Mouse (Mus musculus) stomach, postnatal 0 days (tissue): ENCODE measurements around the gene Cd163l1. TPM values are rescaled to one million over a fixed set of nuclear protein-coding genes. Genes with fewer than 3 reads are reported as not detected.

Experiments
- ATAC-seq: fragments of 200-750 bp; cut with Nextera tagmentation; 2 replicates; pipeline ENCODE4 v1.8.0; 2017; ENCODE audit not compliant: low FRiP score, low TSS enrichment
- DNase-seq: peaks from one replicate; pipeline ENCODE4 v3.0.0-alpha.2; 2016; ENCODE audit warnings: low spot score
- H3K27ac ChIP-seq: fragments of 300-500 bp; sonication (generic); replicated peaks from 2 replicates; pipeline ENCODE4 v1.5.1; 2014; ENCODE audit warnings: mild to moderate bottlenecking, control low read depth
- H3K27me3 ChIP-seq: fragments of 300-500 bp; sonication (generic); 2 replicates; pipeline ENCODE4 v1.6.1; 2014; ENCODE audit warnings: low read length; ENCODE audit not compliant: control insufficient read depth, insufficient read depth
- H3K36me3 ChIP-seq: fragments of 300-500 bp; sonication (generic); 2 replicates; pipeline ENCODE4 v1.6.1; 2014; ENCODE audit warnings: low read length, mixed read lengths; ENCODE audit not compliant: control insufficient read depth, insufficient read depth
- H3K4me1 ChIP-seq: fragments of 300-500 bp; sonication (generic); replicated peaks from 2 replicates; pipeline ENCODE4 v1.6.1; 2014; ENCODE audit warnings: antibody characterized with exemption; ENCODE audit not compliant: control insufficient read depth, insufficient read depth
- H3K4me2 ChIP-seq: fragments of 300-500 bp; sonication (generic); replicated peaks from 2 replicates; pipeline ENCODE4 v1.6.1; 2014; ENCODE audit warnings: low read depth, mild to moderate bottlenecking, control low read depth, moderate library complexity
- H3K4me3 ChIP-seq: fragments of 300-500 bp; sonication (generic); 2 replicates; pipeline ENCODE4 v1.5.1; 2014; ENCODE audit warnings: low read depth, low read length, control low read depth
- H3K9ac ChIP-seq: fragments of 300-500 bp; sonication (generic); 2 replicates; pipeline ENCODE4 v1.6.1; 2014; ENCODE audit warnings: mild to moderate bottlenecking, low read length, control low read depth, mixed read lengths
- H3K9me3 ChIP-seq: fragments of 300-500 bp; sonication (generic); 2 replicates; pipeline ENCODE4 v1.6.1; 2016; ENCODE audit warnings: low read length; ENCODE audit not compliant: control insufficient read depth
- CTCF ChIP-seq: IDR thresholded peaks from 2 replicates; pipeline ENCODE4 v1.5.1; 2016; ENCODE audit warnings: antibody characterized with exemption, low read depth, mild to moderate bottlenecking, moderate library complexity
- EP300 ChIP-seq: optimal IDR thresholded peaks from 2 replicates; pipeline ENCODE3; 2016; ENCODE audit warnings: antibody characterized with exemption
- WGBS: fragments of 180-500 bp; shearing (Covaris S2); extraction: QIAGEN DNeasy Blood & Tissue Kit; methylation state at CpG from one replicate; pipeline ENCODE4 v1.1.7; 2014; 5-methylcytosine and 5-hydroxymethylcytosine counted together
- polyA plus RNA-seq: library from polyadenylated mRNA; unstranded; fragments of >200 nt; fragmentation: Nextera tagmentation; extraction: Ambion mirVana; gene quantifications from 2 replicates; pipeline ENCODE4 v1.2.1, GENCODE M21; 2015

Gene Cd163l1
- 0.11 TPM in 2 replicates for polyA plus RNA-seq

DNA sequence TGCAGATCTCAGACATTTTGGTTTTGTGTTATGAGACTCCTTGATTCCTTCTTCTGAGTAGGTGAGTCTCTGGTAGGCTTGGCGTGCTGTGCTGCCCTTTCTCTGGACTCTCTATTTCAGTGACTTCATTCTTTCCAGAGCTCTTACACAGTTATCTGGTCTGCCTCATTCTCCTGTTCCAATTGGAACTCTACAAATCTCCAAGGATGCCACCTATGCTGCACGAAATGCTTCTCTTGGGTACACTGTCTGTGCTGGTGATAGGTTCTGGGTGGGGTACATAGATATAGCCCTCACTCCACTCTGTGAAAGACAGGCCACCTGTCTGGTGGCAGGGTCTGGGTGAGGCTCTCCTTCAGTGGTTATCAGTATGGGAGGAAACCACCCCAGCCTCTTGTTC lies at the start of gene Cd163l1:
Cd163l1 (plus strand) TSS at position 301 of the 400 bp plus-strand sequence.
- no peaks in the 10 kb centered on the region for H3K4me1 ChIP-seq
- H3K9me3 ChIP-seq: no peaks in the 10 kb centered on the region
- H3K27ac ChIP-seq: no peak within 1 kb of the TSS
- no peaks in the 10 kb centered on the region for H3K27me3 ChIP-seq
- H3K4me2 ChIP-seq: no peak within 1 kb of the TSS
- DNase-seq (no peak), ATAC-seq (no peak)
- H3K9ac ChIP-seq: no peak within 1 kb of the TSS
- 83% methylated on average over 2 of the region's 2 CpGs for WGBS
- TF ChIP-seq CTCF (no peak), EP300 (no peak)
- H3K36me3 ChIP-seq: no peaks in the 10 kb centered on the region
- H3K4me3 ChIP-seq: no peak within 1 kb of the TSS

DNA sequence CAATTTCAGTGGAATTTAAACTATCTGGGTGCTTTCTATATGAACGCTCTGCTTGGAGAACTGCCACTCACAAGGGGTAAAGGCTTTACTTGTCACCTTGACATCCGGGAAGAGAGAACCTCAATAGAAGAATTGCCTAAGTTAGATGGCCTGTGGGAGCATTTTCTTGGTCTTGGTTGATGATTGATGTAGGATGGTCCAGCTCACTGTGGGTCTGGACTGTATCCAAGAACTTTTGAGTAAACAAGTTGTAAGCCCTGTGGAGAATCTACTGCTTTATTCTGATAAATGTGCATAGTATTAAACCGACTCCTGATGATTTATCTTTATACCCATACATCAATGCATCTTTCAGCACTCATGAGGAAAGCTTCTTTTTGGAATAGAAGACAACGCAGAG lies 48.7 kb upstream of the Cd163l1 start:
- Histone ChIP-seq H3K27me3 (no peaks in the 10 kb centered on the region), H3K9me3 (0 out of 2 replicates have a peak, but pooled peaks cover 2% of the 10 kb centered on the region), H3K4me3 (no peak overlapping the region), H3K4me1 (no peaks in the 10 kb centered on the region), H3K4me2 (no peak overlapping the region), H3K27ac (no peak overlapping the region), H3K9ac (no peak overlapping the region), H3K36me3 (no peaks in the 10 kb centered on the region)
- DNase-seq: no peak
- 55% methylated on average over 4 of the region's 4 CpGs for WGBS
- TF ChIP-seq EP300: no peak
- ATAC-seq: no peak

DNA sequence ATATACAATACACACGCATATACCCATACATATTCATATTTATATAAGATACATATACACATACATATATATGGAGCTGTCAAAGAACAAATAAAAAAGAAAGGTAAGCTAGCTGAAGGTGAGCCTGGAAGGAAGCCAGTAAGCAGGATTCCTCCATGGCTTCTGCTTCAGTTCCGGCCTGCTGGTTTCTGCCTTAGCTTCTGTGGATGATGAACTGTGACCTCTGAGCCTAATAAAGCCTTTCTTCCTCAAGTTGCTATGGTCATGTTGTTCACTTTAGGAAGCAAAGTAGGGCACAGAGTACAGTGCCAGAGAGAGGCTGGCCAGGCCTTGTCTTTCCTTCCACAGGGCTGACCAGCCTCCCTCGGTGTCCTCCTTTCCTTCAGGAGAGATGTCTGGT lies 47.2 kb upstream of the Cd163l1 start:
- no peak overlapping the region for H3K9ac ChIP-seq
- WGBS: 93% methylated on average over 3 of the region's 3 CpGs
- no peak overlapping the region for H3K4me2 ChIP-seq
- DNase-seq (no peak), ATAC-seq (no peak)
- H3K4me3 ChIP-seq: no peak overlapping the region
- no peaks in the 10 kb centered on the region for H3K4me1 ChIP-seq
- 0 out of 2 replicates have a peak, but pooled peaks cover 2% of the 10 kb centered on the region for H3K9me3 ChIP-seq
- H3K27me3 ChIP-seq: no peaks in the 10 kb centered on the region
- TF ChIP-seq CTCF (no peak), EP300 (no peak)
- no peak overlapping the region for H3K27ac ChIP-seq
- H3K36me3 ChIP-seq: no peaks in the 10 kb centered on the region

DNA sequence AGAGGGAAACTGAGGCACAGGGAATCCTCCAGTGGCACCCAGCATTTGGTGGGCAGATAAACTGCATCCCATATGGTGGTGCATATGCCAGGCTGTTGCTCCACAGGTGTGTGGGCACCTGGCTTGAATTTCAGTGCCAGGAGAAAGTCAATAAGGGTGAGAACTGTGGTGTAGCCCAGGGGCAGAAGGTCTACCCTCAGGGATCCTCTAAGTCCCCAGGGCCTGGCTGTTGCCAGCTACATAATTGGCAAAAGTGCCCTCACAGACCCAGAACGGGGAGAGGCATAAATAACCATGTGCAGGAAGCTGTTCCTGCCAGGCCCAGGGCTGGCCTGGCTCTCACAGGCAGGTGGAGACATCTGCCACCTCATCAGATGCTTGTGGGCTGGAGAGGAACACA lies 45.1 kb upstream of the Cd163l1 start, which contains the start of gene Olfr523:
Olfr523 (plus strand) TSS at position 282 of the 400 bp plus-strand sequence.
- no peak within 1 kb of the TSS for H3K9ac ChIP-seq

DNA sequence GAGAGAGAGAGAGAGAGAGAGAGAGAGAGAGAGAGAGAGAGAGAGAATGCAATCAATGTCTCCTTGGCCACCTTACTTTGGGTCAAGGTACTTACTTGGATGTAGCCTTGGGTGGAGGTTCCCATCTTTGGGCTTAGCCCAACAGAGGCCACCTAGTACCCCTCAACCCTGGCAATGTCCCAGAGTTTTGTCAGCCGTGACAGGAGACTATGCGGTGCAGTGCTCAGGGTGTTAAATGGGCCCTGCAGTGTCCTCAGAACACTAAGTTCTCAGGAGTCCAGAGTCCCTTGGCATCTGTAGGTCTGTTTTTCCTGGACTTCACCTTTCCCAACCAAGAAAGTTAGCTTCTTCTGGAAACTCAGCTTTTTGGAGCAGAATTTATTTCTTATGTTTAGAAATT lies 38.9 kb upstream of the Cd163l1 start:
- 84% methylated on average over 2 of the region's 2 CpGs for WGBS
- H3K4me2 ChIP-seq: no peak overlapping the region
- no peaks in the 10 kb centered on the region for H3K27me3 ChIP-seq
- ATAC-seq: no peak
- H3K27ac ChIP-seq: no peak overlapping the region
- no peak for DNase-seq
- no peak overlapping the region for H3K9ac ChIP-seq
- TF ChIP-seq CTCF (no peak), EP300 (no peak)
- no peak overlapping the region for H3K4me3 ChIP-seq
- no peaks in the 10 kb centered on the region for H3K4me1 ChIP-seq
- no peaks in the 10 kb centered on the region for H3K36me3 ChIP-seq
- H3K9me3 ChIP-seq: no peaks in the 10 kb centered on the region

More for the DNA sequence above, 45.1 kb upstream of the Cd163l1 start, which contains the start of gene Olfr523:
- no peak for ATAC-seq
- WGBS: 47% methylated on average over 1 of the region's 1 CpGs
- no peak within 1 kb of the TSS for H3K4me3 ChIP-seq
- H3K27ac ChIP-seq: no peak within 1 kb of the TSS
- TF ChIP-seq CTCF (no peak), EP300 (no peak)
- DNase-seq: no peak
- no peaks in the 10 kb centered on the region for H3K9me3 ChIP-seq
- H3K36me3 ChIP-seq: no peaks in the 10 kb centered on the region
- no peak within 1 kb of the TSS for H3K4me2 ChIP-seq
- H3K27me3 ChIP-seq: no peaks in the 10 kb centered on the region
- H3K4me1 ChIP-seq: no peaks in the 10 kb centered on the region

DNA sequence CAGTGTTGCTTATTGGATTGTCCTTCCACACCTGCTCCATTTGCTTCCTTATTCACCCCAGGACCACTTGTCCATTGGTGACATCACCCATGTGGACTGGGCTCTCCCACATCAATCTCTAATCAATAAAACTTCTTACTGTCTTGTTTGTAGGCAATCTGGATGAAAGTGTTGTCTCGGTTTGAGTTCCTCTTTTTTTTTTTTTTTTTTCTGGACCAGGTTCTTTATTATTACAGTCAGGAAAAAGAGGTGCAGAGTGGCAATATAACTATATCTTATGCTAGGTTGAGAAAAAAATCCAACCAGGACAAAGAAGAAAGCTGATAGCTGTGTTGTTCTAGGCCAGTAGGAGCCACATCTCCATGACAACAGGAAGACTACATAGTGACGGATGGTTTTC lies 37.4 kb upstream of the Cd163l1 start:
- no peaks in the 10 kb centered on the region for H3K9me3 ChIP-seq
- ATAC-seq (no peak), DNase-seq (no peak)
- no peak overlapping the region for H3K4me3 ChIP-seq
- no peaks in the 10 kb centered on the region for H3K36me3 ChIP-seq
- no peak for TF ChIP-seq EP300
- no peak for TF ChIP-seq CTCF
- no peaks in the 10 kb centered on the region for H3K4me1 ChIP-seq
- no peak overlapping the region for H3K9ac ChIP-seq
- H3K4me2 ChIP-seq: no peak overlapping the region
- WGBS: 74% methylated on average over 2 of the region's 2 CpGs
- no peaks in the 10 kb centered on the region for H3K27me3 ChIP-seq
- H3K27ac ChIP-seq: no peak overlapping the region
